Mouse (Mus musculus): ENCODE results near the gene Zfp462.
A peak's percentile ranks its signal among the peaks of the same experiment; 100 is the strongest.

Gene Zfp462

GRCm38 (mm10) chr4:55042573-55042972 lies 97.7 kb downstream of the Zfp462 start:
- no peak for DNase-seq (ENCODE audit: low spot score)

- DNase-seq (ENCODE audit: low spot score) = no peak
These were observed 102.4 kb downstream of the Zfp462 start for GRCm38 (mm10) chr4:55047266-55047665.

- no peak for DNase-seq (ENCODE audit: low spot score)
These were observed 105.2 kb downstream of the Zfp462 start for GRCm38 (mm10) chr4:55049938-55050610.

GRCm38 (mm10) chr4:55051345-55051744 lies 106.5 kb downstream of the Zfp462 start:
- DNase-seq (ENCODE audit: low spot score) = peak; percentile 11

GRCm38 (mm10) chr4:55052686-55053085 lies 107.8 kb downstream of the Zfp462 start:
- DNase-seq (ENCODE audit: low spot score) = no peak

DNA sequence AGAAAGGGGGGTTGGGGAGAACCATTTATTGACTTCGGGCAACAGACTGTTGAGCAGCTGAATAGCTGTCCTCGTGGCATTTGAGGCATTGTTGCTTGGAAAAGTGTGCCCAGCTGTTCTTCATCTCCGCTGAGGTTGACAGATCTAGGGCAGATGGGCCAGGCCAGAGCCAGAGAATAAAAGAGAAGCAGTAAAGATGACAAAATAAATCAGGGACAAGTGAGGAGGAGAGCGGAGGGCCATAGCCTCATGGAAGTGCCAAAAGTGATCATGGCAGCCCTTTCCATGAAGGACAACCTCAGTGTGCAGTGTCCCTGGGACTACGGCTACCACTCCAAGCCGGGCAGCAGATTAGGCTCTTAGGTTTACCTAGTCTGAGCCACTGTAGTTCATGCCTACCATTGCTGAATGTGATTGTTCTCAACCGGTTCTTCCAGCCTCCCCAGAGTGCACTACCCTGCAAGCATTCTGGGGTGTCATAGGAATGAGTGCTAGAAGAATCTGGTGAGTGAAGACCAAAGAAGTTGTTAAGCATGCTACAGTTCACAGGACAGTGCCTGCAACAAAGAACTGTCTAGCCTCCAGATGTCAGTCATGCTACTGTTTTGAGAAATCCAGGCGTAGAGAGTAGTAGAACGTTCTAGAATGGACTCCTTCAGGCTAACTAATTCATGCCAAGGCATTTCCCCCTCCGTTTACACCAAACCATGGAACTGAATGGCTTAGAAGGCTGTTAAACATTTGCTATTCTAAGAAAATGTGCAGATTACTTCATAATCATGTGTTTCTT lies 113.0 kb downstream of the Zfp462 start:
- DNase-seq (ENCODE audit: low spot score) = no peak

DNA sequence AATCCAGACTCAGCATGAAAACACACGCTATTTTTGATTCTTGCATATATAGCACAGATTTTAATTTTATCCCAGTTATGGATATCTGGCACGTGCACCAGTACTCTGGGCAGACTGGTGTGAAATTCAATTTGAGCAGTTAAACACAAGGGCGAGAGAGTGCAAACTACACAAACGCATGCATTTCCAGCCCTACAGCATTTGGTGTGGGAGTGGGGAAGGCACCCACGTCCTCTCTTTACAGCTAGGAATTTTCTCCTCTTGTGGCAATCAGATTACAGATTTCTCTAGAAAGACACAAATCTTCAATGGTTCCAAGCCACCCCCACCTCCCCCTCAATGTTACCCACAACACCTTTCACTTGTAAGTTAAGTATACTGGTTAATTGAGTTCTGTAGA lies 114.1 kb downstream of the Zfp462 start:
- DNase-seq (ENCODE audit: low spot score) = no peak

DNA sequence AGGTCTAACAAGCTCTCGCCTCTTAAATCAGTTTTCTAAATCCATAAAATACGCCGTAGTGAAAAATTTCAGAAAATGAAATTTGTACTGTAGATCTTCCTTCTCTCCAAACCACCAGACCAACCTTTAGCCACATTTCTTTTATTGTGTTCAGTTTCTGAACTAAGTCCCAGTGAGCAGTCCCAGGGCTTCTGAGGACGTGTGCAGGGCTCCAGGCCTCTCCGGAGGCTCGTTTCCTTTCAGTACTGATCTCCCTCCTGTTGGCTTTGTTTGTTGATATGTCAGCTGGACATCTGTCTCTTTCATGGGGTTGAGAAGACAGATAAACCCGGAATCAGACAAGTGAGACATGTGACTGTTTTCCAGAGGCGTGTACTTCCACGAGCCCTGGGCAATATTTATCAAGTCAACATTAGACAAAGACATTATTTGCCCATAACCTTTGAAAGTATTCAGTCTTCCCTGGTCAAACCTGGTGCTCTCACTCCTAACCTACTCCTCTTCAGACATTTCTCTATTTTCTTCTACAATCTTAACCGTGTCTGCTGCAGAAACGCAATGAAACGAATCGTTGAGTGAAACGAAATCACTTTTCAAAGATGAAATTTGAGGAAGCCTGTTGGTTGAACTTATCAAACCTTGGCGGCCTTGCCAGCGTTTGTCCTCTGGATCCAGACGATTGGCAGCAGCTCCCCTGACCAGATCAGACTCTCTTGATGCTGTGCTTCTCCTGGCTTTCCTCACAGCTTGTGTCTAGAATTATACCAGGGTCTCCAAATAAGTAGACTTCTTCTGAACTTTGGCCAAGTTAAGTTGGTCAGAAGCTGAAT lies 121.7 kb downstream of the Zfp462 start:
- DNase-seq (ENCODE audit: low spot score) = no peak

DNA sequence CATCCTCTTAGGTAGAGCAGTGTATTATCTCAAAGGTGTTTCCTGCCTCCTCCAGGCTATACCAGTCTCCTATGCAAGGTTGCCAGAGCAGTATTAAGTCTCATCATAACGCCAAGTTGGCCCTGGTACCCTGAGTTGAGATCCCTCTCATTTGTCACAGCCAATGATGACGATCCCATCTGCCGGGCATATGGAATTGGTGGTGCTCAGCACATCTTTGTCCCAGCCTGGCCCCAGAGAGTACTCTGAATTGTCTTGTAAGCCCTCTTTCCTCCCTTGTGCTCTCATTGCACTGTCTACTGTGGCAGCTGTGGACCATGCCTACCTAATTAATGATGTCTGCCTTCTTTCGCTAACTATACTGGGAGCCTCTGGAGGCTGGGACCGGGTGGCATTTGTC lies 126.7 kb downstream of the Zfp462 start:
- no peak for DNase-seq (ENCODE audit: low spot score)

DNA sequence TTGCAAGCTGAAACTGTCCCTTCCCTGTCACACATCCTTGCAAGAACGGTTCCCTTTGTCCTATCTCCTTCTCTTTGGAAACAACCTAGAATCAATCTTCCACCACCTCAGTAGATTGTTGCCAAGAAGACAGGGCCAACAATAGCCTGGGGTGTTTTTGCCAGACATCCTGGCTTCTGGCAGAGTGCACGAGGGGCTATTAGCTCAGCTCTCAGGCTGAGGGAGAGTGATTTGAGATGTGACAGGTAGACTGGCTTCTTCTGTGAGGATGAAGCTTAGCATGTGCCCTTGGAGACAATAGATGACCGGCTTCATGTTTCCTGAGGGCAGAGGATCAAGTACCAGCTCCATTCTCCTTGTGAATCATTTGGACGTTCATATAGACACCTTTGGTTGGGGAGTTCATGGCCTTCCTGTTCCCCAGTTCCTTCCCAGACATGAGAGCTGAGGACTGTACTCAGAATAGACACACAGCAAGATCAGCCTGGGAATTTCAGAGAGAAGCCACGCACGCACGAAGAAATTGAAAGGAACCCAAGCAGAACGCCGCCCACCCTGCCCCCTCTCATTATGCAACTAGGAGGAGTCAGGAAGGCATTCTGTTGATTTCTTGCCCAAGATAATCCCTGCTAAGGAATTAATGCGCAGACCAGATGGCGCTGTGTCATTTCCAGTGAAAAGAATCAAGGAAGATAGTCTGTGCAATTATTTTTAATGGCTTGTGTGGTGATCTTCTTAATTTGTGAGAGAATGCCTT lies 132.5 kb downstream of the Zfp462 start:
- no peak for DNase-seq (ENCODE audit: low spot score)

DNA sequence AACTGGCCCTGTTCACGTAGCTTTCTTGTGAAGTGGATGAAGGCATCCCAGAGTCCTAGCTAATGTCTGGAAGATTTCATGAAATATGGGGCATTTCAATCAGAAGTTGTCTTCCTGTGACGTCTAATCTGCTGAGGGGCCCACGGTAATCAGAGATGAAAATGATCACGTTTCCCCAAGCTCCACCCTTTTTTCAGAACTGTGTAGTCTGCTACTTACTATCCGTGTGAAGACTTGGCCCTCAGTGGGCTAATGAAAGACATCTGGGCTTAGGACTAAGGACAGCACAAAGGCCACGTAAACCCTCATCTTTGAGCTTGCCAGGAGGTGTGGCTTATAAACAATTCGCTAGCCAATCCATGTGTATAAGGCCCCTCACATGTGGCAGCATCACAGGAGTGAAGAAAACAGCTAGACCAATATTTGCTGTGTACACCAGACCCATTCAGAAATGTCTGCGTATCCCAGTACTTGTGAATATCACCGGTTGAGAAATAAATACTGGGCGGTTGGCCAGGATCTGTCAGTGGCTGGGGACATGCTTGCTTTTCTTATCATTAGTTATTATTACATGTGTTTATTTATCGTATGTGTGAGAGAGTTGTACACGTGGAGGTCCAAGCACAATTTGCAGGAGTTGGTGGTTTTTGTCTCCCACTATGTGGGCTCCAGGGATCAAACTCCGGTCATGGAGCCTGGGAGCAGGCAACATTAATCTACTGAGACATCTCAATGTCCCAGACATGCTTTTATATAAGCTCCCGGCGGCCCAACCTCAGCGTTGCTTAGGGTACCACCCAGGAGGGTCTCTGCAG lies 133.3 kb downstream of the Zfp462 start:
- DNase-seq (ENCODE audit: low spot score) = no peak

- no peak for DNase-seq (ENCODE audit: low spot score)
These were observed 134.2 kb downstream of the Zfp462 start for GRCm38 (mm10) chr4:55079056-55079455.

DNA sequence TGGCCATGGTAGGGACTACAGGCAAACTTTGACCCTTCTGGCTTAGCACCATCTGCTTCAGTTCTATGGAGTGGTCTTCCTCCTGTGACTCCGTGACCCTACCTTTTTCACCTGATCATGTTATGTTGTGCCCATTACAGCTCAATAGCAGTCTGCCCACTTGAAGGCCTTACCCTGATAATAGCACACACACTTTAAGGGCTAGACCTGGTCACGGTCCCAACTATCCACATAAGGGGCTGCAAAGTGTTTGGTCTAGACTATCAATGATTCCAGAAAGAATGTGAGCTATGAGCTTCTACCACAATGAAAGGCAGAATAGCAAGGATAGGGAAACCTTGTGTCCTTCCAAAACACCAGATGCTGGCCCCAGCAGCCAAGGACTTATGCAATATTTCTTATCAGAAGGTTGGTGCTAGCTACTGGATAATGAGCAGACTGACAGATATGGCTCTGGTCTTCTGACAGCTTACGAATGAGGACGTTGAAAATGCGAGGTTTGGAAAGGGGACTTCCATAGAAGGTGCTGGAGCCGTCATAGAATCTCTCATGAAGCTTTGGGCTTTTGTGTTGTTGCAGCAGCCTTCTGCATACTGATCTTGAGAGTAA lies 139.3 kb downstream of the Zfp462 start:
- no peak for DNase-seq (ENCODE audit: low spot score)

- DNase-seq (ENCODE audit: low spot score) = no peak
These were observed 143.3 kb downstream of the Zfp462 start for GRCm38 (mm10) chr4:55088153-55088552.

- DNase-seq (ENCODE audit: low spot score) = no peak
These were observed 144.1 kb downstream of the Zfp462 start for GRCm38 (mm10) chr4:55088922-55089321.

DNA sequence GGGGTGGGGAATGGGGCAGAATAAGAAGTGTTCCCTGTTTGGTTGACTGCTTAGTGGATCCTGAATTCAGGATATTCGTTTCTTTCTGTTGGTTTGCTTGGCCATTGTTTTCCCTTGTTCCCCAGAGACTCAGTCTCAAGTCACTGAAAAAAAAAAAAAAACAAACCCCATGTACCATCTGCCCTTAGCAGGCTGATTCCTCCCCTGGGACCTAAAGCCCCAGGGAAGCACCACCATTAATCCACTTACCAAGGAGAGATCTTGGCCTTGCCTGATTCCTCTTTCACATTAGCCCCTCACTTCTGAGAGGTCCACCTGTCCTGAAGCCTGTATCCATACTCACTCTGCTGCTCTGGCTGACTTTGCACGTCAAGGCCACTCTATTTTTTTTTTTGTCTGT lies 152.3 kb downstream of the Zfp462 start:
- DNase-seq (ENCODE audit: low spot score) = no peak

- no peak for DNase-seq (ENCODE audit: low spot score)
These were observed 153.5 kb downstream of the Zfp462 start for GRCm38 (mm10) chr4:55098366-55098765.

- no peak for DNase-seq (ENCODE audit: low spot score)
These were observed 156.0 kb downstream of the Zfp462 start for GRCm38 (mm10) chr4:55100851-55101250.

- DNase-seq (ENCODE audit: low spot score) = no peak
These were observed 156.8 kb downstream of the Zfp462 start for GRCm38 (mm10) chr4:55101601-55102000.

DNA sequence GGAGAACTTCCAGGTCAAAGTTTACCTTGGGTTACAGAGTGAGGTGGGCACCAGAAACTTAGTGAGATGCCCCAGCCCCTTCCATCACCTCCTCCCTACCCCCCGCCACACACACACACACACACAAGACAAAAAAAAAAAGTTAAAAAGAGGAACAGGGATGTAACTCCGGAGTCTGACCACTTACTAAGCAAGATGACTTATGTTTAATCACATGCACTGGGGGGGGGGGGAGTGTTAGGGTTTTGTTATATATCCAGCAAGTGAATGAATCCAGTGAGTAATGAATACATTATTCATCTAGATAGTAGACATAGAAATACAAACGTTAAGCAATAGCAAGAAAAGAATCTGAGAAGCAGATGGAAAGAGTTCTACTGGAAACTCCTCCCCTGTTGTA lies 157.5 kb downstream of the Zfp462 start:
- DNase-seq (ENCODE audit: low spot score) = no peak

DNA sequence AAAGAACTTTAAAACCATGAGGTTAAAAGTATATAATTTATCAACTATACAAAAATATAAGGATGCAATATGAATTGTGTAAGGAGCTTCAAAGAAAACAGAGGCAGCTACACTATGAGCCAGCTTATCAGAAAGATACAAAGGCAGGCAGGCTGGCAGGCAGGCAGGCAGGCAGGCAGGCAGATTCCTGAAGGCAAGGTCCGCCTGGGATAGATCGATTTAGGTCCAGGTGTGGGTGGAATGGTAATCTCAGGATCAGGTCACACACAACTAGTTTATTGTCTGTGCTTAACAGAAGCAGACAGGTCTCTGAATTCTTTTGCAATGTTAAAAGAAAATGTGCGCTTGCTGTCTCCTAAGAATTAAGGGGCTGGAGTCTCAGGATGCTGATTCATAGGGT lies 158.7 kb downstream of the Zfp462 start:
- no peak for DNase-seq (ENCODE audit: low spot score)
